Mouse (Mus musculus) small intestine, adult 2 months (tissue): ENCODE results near the gene Tubgcp6.

Experiments
- CTCF ChIP-seq: fragments of 200-500 bp; IDR thresholded peaks from 2 replicates; pipeline ENCODE4 v1.5.1; 2012; ENCODE audit warnings: low read depth, mild to moderate bottlenecking, control low read depth, inconsistent platforms, low read length, moderate library complexity, mixed read lengths; ENCODE audit not compliant: insufficient replicate concordance, insufficient read length; ENCODE audit errors: extremely low read depth
- POLR2A ChIP-seq: fragments of 200-500 bp; IDR thresholded peaks from 2 replicates; pipeline ENCODE4 v1.6.1; 2012; ENCODE audit warnings: low read depth, mild to moderate bottlenecking, control low read depth, inconsistent platforms, low read length, moderate library complexity

- TF ChIP-seq CTCF (no peak), POLR2A (no peak)
Measured at GRCm38 (mm10) chr15:89118007-89118406, 4.9 kb downstream of the Tubgcp6 start.
